Mouse (Mus musculus) neural tube, embryonic 12.5 days (tissue): ENCODE results near the gene Zfyve1. TPM values are rescaled to one million over a fixed set of nuclear protein-coding genes. Genes with fewer than 3 reads are reported as not detected.
"Not testable (repeated sequence)": the region's sequence is repeated elsewhere in the genome, so short reads cannot be mapped to it uniquely, and the experiment has no call there.

Experiments used
- ATAC-seq: fragments of 200-750 bp; cut with Nextera tagmentation; 2 replicates; pipeline ENCODE4 v1.8.0; 2017; ENCODE audit warnings: low read depth, mild to moderate bottlenecking, moderate TSS enrichment, moderate library complexity; ENCODE audit not compliant: low FRiP score
- H3K27ac ChIP-seq: fragments of 300-500 bp; sonication (generic); 2 replicates; pipeline ENCODE4 v1.5.1; 2016
- H3K27me3 ChIP-seq: fragments of 300-500 bp; sonication (generic); replicated peaks from 2 replicates; pipeline ENCODE4 v1.6.1; 2016; ENCODE audit warnings: mild to moderate bottlenecking
- H3K36me3 ChIP-seq: fragments of 300-500 bp; sonication (generic); 2 replicates; pipeline ENCODE4 v1.6.1; 2016; ENCODE audit warnings: mild to moderate bottlenecking
- H3K4me1 ChIP-seq: fragments of 300-500 bp; sonication (generic); 2 replicates; pipeline ENCODE4 v1.6.1; 2016
- H3K4me2 ChIP-seq: fragments of 300-500 bp; sonication (generic); replicated peaks from 2 replicates; pipeline ENCODE4 v1.6.1; 2016; ENCODE audit warnings: mild to moderate bottlenecking
- H3K4me3 ChIP-seq: fragments of 300-500 bp; sonication (generic); 2 replicates; pipeline ENCODE4 v1.5.1; 2016
- H3K9ac ChIP-seq: fragments of 300-500 bp; sonication (generic); 2 replicates; pipeline ENCODE4 v1.6.1; 2016; ENCODE audit warnings: mild to moderate bottlenecking
- H3K9me3 ChIP-seq: fragments of 300-500 bp; sonication (generic); 2 replicates; pipeline ENCODE4 v1.6.1; 2016; ENCODE audit warnings: mild to moderate bottlenecking
- WGBS: fragments of 180-500 bp; shearing (Covaris S2); methylation state at CpG from one replicate; pipeline ENCODE4 v1.1.7; 2016; 5-methylcytosine and 5-hydroxymethylcytosine counted together
- polyA plus RNA-seq: library from polyadenylated mRNA; unstranded; fragments of >200 nt; fragmentation: Nextera tagmentation; extraction: Ambion mirVana; gene quantifications from 2 replicates; pipeline ENCODE4 v1.2.1, GENCODE M21; 2016

The Zfyve1 gene
- polyA plus RNA-seq, 1 experiment from 2014 or later, result 34.7 TPM

- H3K9me3 ChIP-seq, H3K4me3 ChIP-seq, H3K4me2 ChIP-seq, H3K27ac ChIP-seq, H3K4me1 ChIP-seq, ATAC-seq, H3K27me3 ChIP-seq, H3K36me3 ChIP-seq, H3K9ac ChIP-seq: not testable (repeated sequence)
- WGBS, result 97% methylated on average over 2 of the region's 2 CpGs
These were observed 9.4 kb upstream of the Zfyve1 start for GRCm38 (mm10) chr12:83606411-83606810.

GRCm38 (mm10) chr12:83602285-83602684, 5.3 kb upstream of the Zfyve1 start:
- Histone ChIP-seq H3K4me1 (no peaks in the 10 kb centered on the region), H3K9me3 (no peaks in the 10 kb centered on the region), H3K4me2 (no peak overlapping the region), H3K27me3 (no peaks in the 10 kb centered on the region), H3K9ac (no peak overlapping the region), H3K36me3 (no peaks in the 10 kb centered on the region), H3K27ac (no peak overlapping the region), H3K4me3 (no peak overlapping the region)
- 90% methylated on average over 5 of the region's 5 CpGs for WGBS
- no peak for ATAC-seq

- no peak overlapping the region for H3K27ac ChIP-seq
- WGBS, result 89% methylated on average over 2 of the region's 2 CpGs
- H3K27me3 ChIP-seq, result no peaks in the 10 kb centered on the region
- no peak for ATAC-seq
- H3K9ac ChIP-seq, result no peak overlapping the region
- peaks cover 14% of the 10 kb centered on the region for H3K36me3 ChIP-seq
- peaks cover 16% of the 10 kb centered on the region for H3K4me1 ChIP-seq
- no peaks in the 10 kb centered on the region for H3K9me3 ChIP-seq
- H3K4me3 ChIP-seq, result no peak overlapping the region
- H3K4me2 ChIP-seq, result no peak overlapping the region
These were observed 859 bp upstream of the Zfyve1 start for GRCm38 (mm10) chr12:83597881-83598280.

DNA sequence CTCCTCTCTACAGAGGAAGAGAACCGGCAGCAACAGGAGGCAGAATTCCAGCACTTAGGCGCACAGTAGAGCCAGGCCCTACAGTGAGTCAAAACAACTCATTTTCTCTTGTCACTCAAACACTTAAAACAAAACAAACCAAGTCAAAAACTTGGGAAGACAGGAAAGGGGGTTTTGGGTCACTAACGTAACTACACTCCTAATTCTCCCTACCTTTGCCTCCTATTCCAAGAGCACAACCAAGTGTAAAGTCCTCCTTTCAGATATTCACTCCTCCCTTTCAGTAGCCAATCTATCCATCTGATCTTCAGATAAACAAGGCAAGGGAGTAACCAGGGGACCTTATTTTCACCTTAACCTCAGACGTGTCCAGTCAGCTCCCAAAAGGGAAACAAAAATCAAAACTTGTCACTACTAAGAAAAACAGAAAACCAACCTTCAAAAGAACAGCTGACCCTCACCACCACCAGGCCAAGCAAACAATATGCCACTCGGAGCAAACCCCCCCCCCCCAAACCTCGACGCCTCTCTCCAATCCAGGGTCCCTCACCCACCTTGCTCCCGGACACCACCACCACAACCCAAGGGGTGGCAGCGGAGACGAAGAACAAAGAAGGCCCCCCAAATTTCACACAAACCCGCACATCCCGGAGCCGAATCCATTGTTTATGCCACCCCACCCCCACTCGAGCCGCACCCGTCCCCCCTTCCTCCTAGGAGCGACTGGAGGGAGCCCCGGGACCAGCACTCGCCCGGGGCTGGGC, 649 bp downstream of the Zfyve1 start:
- ATAC-seq, result peak; percentile 59; the same call in 1 of the 2 replicates

DNA sequence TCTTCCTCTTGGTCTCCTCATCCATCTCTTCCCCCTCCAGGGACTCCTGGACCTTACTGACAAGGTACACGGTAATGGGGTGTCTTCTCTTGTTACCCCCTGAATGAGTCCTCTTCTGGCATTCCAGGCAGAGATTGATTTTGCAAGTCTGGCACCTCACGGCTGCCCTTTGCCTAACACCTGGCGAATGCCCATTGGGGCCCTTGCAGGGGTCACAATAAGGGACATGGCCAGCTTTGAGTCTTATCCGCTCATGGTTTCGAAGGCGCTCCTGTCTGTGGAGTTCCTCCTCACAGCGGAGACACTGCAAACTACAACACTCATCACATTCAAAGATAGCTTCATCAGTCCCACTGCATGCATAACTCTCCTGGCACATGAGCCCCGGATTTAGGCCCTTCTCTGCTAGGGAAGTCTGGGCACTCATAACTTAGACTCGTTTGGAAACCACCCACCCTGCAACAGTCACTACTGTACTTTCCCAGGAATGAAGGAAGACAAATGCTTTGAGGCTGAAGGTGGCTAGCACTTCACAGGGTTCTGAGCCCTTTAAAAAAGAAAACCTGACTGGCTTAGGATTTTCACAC, 2.5 kb downstream of the Zfyve1 start:
- no peak overlapping the region for H3K27ac ChIP-seq
- ATAC-seq, result no peak
- no peak overlapping the region for H3K4me3 ChIP-seq
- H3K9ac ChIP-seq, result no peak overlapping the region
- peak overlapping the region; percentile 73; the same call in 1 of the 2 replicates for H3K4me2 ChIP-seq
- no peaks in the 10 kb centered on the region for H3K27me3 ChIP-seq
- WGBS, result 92% methylated on average over 9 of the region's 9 CpGs
- H3K9me3 ChIP-seq, result no peaks in the 10 kb centered on the region
- peaks cover 41% of the 10 kb centered on the region for H3K36me3 ChIP-seq
- peaks cover 16% of the 10 kb centered on the region for H3K4me1 ChIP-seq

More for the DNA sequence above, 649 bp downstream of the Zfyve1 start:
- Histone ChIP-seq H3K9ac (peak overlapping the region; percentile 94), H3K9me3 (no peaks in the 10 kb centered on the region), H3K4me3 (peak overlapping the region; percentile 92), H3K27ac (peak overlapping the region; percentile 90), H3K4me2 (peak overlapping the region; percentile 73), H3K4me1 (peaks cover 16% of the 10 kb centered on the region), H3K36me3 (peaks cover 26% of the 10 kb centered on the region), H3K27me3 (no peaks in the 10 kb centered on the region)
- 6% methylated on average over 20 of the region's 20 CpGs for WGBS

DNA sequence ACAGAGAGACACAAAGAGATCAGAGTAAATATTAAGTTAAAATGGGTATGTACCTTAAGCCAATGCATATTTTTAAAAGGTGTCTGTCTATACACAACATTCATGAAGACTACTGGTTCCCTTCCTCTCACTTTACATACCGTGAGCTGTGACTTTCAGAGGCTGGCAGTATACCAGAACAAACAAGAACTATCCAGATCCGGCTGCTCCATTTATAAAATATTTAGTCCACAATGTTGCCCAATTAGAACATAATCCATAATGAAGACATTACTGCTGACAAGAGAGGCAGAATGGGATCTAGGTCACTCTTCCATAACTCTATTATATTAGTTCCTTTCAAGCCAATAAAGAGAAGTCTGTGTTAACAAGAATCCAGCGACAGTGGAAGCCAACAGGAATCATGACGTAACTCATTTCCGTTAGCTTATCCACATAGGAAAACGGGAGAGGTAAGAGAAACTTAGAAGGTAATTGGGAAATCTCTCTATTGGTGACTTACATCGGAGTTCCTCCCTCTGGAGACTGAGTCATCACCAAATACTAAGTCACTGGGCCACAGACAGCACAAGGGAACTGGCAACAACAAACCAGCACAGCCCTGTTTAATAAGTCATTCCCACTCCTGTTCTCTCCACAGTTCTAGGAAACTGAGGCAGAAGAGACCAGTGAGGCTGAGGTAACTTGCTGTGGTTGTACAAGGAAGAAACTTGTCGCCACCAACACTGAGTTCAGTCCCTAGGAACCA, 5.1 kb downstream of the Zfyve1 start:
- Histone ChIP-seq H3K4me2 (no peak overlapping the region), H3K27me3 (no peaks in the 10 kb centered on the region), H3K27ac (no peak overlapping the region), H3K9ac (no peak overlapping the region), H3K4me1 (peaks cover 16% of the 10 kb centered on the region), H3K4me3 (no peak overlapping the region), H3K9me3 (no peaks in the 10 kb centered on the region), H3K36me3 (peaks cover 65% of the 10 kb centered on the region)
- ATAC-seq, result no peak
- WGBS, result 93% methylated on average over 8 of the region's 8 CpGs

GRCm38 (mm10) chr12:83586628-83587027, 10.4 kb downstream of the Zfyve1 start:
- no peak for ATAC-seq
- 95% methylated on average over 5 of the region's 5 CpGs for WGBS
- no peaks in the 10 kb centered on the region for H3K9me3 ChIP-seq
- H3K4me3 ChIP-seq, result no peak overlapping the region
- H3K9ac ChIP-seq, result no peak overlapping the region
- peaks cover 4% of the 10 kb centered on the region; the same call in 1 of the 2 replicates for H3K4me1 ChIP-seq
- no peaks in the 10 kb centered on the region for H3K27me3 ChIP-seq
- H3K36me3 ChIP-seq, result peaks cover 66% of the 10 kb centered on the region
- H3K4me2 ChIP-seq, result no peak overlapping the region
- H3K27ac ChIP-seq, result no peak overlapping the region

DNA sequence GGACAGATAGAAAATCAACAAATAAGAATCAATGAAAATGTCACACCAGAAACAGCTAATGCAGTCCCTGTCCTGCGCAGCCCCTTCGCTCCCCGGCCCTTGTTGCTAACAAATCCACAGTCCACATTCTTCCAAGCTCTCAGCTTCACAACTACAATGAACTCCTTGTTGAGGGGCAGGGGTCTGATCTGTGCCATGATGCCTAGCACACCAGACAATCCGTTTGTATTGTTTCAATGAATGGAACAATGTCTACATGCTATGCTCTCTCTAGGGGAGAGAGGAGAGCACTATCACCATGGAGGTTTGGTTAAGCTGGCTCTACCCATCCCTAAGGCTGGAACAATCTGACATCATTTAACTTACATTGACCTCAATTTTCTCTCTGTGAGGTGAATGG, 14.3 kb downstream of the Zfyve1 start:
- Histone ChIP-seq H3K4me3 (no peak overlapping the region), H3K9ac (no peak overlapping the region), H3K27ac (no peak overlapping the region), H3K4me2 (no peak overlapping the region), H3K9me3 (no peaks in the 10 kb centered on the region), H3K27me3 (no peaks in the 10 kb centered on the region), H3K36me3 (peaks cover 32% of the 10 kb centered on the region), H3K4me1 (peaks cover 12% of the 10 kb centered on the region)
- 73% methylated on average over 4 of the region's 4 CpGs for WGBS
- ATAC-seq, result no peak

- Histone ChIP-seq H3K4me2 (no peak overlapping the region), H3K4me3 (no peak overlapping the region), H3K9ac (no peak overlapping the region), H3K4me1 (peaks cover 12% of the 10 kb centered on the region), H3K36me3 (peaks cover 32% of the 10 kb centered on the region), H3K9me3 (no peaks in the 10 kb centered on the region), H3K27me3 (no peaks in the 10 kb centered on the region), H3K27ac (no peak overlapping the region)
- 55% methylated on average over 4 of the region's 4 CpGs for WGBS
- no peak for ATAC-seq
These were observed 14.9 kb downstream of the Zfyve1 start for GRCm38 (mm10) chr12:83582106-83582505.

DNA sequence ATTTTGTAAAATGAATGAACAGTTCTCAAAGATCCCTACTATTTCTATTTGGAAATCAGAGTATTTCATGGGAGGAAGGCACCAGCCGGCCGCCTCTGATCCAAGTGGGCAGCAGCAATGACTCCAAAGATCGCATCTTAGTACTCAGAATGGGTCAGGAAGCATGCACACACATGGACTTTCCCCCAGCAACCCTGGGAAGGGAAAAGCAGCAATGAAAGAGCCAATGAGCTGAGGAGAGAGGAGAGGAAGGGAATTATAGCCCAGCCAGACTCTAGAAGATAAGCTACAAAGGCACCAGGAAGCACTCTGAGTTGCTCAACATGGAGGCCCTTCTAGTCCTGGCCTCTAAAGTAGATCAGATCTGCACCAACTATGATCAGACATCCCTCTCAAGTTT, 16.7 kb downstream of the Zfyve1 start:
- H3K4me3 ChIP-seq, result no peak overlapping the region
- H3K36me3 ChIP-seq, result peaks cover 34% of the 10 kb centered on the region; the same call in 1 of the 2 replicates
- H3K9me3 ChIP-seq, result no peaks in the 10 kb centered on the region
- H3K4me2 ChIP-seq, result no peak overlapping the region
- H3K9ac ChIP-seq, result no peak overlapping the region
- no peak overlapping the region for H3K27ac ChIP-seq
- ATAC-seq, result no peak
- peaks cover 12% of the 10 kb centered on the region for H3K4me1 ChIP-seq
- no peaks in the 10 kb centered on the region for H3K27me3 ChIP-seq
- WGBS, result 94% methylated on average over 3 of the region's 3 CpGs

DNA sequence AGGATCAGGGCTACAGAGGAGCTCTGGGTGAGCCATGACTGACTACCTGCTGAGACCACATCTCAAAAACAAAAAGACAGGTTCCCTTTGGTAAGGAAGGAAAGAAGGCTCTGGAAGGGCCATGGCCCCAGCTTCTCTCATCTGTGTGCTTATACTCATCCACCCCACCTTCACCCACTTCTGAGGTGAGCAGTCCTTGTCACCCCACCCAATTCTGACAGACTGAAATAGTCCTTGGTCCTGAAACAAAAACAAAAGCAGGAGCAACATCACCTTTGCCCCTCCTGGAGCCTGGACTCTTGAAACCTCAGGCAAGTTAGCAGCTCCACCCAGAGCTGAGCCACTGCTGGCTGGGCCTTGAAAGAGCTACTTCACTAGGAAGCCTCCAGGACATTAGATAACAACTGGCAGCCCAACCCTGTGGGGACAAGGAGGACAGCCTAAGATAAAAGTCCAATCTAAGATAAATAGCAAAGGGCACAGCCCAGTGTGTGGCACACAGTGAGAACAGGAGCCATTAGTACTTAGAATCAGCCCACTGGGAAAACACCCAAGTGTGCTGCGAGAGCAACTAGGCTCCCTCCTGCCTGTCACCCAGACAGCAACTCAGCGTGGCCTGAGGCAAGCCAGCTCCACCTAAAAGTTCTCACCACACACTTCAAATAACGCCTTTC, 18.0 kb downstream of the Zfyve1 start:
- H3K9me3 ChIP-seq, result no peaks in the 10 kb centered on the region

DNA sequence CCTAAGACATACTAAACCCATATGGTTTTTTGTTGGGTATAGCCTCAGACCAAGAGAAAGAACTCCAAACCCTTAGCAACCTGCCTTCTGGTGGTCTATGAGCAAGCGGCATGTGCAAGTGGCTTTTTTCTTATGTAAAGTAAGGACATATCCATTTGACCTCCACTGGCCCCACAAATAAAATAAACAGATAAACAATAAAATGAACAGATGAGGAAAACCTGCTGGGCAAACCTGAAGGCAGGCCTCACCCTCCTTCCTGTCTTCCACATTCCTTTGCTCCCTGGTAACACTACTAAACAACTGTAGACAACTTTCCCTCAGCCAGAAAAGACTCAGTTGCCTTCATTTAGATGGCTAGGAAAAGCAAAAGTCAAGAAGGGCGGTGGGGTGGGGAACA, 18.7 kb downstream of the Zfyve1 start:
- 83% methylated on average over 2 of the region's 2 CpGs for WGBS
- no peaks in the 10 kb centered on the region for H3K27me3 ChIP-seq
- no peak overlapping the region for H3K9ac ChIP-seq
- H3K36me3 ChIP-seq, result peaks cover 37% of the 10 kb centered on the region
- peaks cover 12% of the 10 kb centered on the region for H3K4me1 ChIP-seq
- ATAC-seq, result no peak
- no peak overlapping the region for H3K27ac ChIP-seq
- no peak overlapping the region for H3K4me2 ChIP-seq
- no peaks in the 10 kb centered on the region for H3K9me3 ChIP-seq
- H3K4me3 ChIP-seq, result no peak overlapping the region

More for the DNA sequence above, 18.0 kb downstream of the Zfyve1 start:
- peaks cover 36% of the 10 kb centered on the region for H3K36me3 ChIP-seq
- H3K4me3 ChIP-seq, result no peak overlapping the region
- WGBS, result 50% methylated on average over 3 of the region's 3 CpGs
- ATAC-seq, result no peak
- no peak overlapping the region for H3K9ac ChIP-seq
- no peak overlapping the region for H3K27ac ChIP-seq
- H3K4me2 ChIP-seq, result no peak overlapping the region
- peaks cover 12% of the 10 kb centered on the region for H3K4me1 ChIP-seq
- no peaks in the 10 kb centered on the region for H3K27me3 ChIP-seq
